In the genomic region with DNA sequence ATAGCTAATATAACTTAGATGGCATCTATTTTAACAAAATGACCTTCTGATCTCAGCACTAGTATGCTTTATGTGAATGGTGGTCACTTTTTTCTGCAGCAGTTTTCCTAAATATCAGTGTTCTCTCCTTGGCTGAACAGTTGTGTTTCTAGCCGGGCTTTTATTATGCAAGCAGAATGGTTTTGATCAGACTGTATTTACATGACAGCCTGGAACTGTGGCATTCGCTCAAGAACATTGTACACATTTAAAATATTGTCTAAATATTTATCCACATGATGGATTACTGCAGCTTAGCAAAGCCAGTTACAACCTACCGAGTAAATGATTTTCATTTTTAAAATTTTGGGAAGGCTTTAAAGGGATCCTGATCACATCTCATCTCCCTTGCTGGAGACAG, we compare ENCODE assay signal across 20 mouse cellular contexts.
"Had no signal": no experiment of that assay in that cellular context is flagged by ENCODE, and none has a peak within 500 bp of the region (broad histone marks: within the 10 kb centered on the region; RNA-seq: fewer than 3 reads in every experiment).

No protein-coding gene starts in this region.

- H3K9ac ChIP-seq: kidney, embryonic 15.5 days; liver, embryonic 13.5 days; midbrain, embryonic 13.5 days; neural tube, embryonic 13.5 days; stomach, embryonic 15.5 days had no signal

- H3K4me2 ChIP-seq: kidney, embryonic 15.5 days; liver, embryonic 13.5 days; midbrain, embryonic 13.5 days; neural tube, embryonic 13.5 days; stomach, embryonic 15.5 days had no signal

- DNase-seq: kidney, adult 11 months; kidney, adult 8-10 months; kidney, postnatal 10 days; kidney, postnatal 36 days; layer of hippocampus, postnatal 36 days; liver, embryonic 13.5 days; retina, postnatal 1 day; right cerebral cortex, postnatal 25 days; spleen, adult 18-20 months; thymus, adult 2 months; thymus, postnatal 25 days had no signal

- H3K4me3 ChIP-seq: kidney, embryonic 15.5 days; left cerebral cortex, adult 2 months; liver, embryonic 13.5 days; megakaryocyte, embryonic 14.5 days; midbrain, embryonic 10.5 days; midbrain, embryonic 13.5 days; myocyte; neural tube, embryonic 13.5 days; stomach, embryonic 15.5 days had no signal

- H3K36me3 ChIP-seq: kidney, embryonic 15.5 days; liver, embryonic 13.5 days; midbrain, embryonic 10.5 days; midbrain, embryonic 13.5 days; neural tube, embryonic 13.5 days; stomach, embryonic 15.5 days had no signal

- H3K27me3 ChIP-seq: kidney, embryonic 15.5 days; liver, embryonic 13.5 days; megakaryocyte, embryonic 14.5 days; midbrain, embryonic 13.5 days; neural tube, embryonic 13.5 days; stomach, embryonic 15.5 days had no signal

- H3K9me3 ChIP-seq: kidney, embryonic 15.5 days; liver, embryonic 13.5 days; midbrain, embryonic 10.5 days; stomach, embryonic 15.5 days had no signal

- ATAC-seq: midbrain, embryonic 13.5 days; midbrain, embryonic 16.5 days had no signal

- H3K27ac ChIP-seq: kidney, embryonic 15.5 days; left cerebral cortex, adult 2 months; liver, embryonic 13.5 days; midbrain, embryonic 10.5 days; midbrain, embryonic 13.5 days; neural tube, embryonic 13.5 days; stomach, embryonic 15.5 days had no signal

- H3K4me1 ChIP-seq: kidney, embryonic 15.5 days; liver, embryonic 13.5 days; megakaryocyte, embryonic 14.5 days; midbrain, embryonic 10.5 days; midbrain, embryonic 13.5 days; neural tube, embryonic 13.5 days; stomach, embryonic 15.5 days had no signal
